Mouse (Mus musculus): Measurements from ENCODE around the gene Rab35. TPM values are rescaled to one million over a fixed set of nuclear protein-coding genes. Genes with fewer than 3 reads are reported as not detected.

Rab35 gene
- polyA plus RNA-seq, 1 experiment from 2014 or later = 17.9 TPM

GRCm38 (mm10) chr5:115695191-115695770, 63.6 kb downstream of the Rab35 start:
- 86% methylated on average over 6 of the region's 6 CpGs for WGBS

DNA sequence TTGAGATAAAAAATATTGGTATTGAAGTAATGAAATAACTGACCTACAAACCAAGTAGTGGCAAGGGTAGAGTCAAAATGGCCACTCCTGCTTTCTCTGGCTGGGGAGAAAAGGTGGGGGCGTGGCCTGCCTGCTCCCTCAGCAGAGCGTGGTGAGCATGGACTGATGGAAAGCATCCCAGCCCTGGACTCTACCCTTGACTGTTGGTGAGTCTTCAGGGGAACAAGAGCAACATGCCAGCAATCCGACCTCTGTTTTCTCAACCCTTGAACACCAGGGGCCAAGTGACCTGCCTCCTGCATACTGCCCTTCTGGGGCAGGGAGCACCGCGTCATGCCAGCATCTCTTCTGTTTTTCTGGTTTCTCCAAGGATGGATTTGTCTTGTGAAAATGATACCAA, 65.1 kb downstream of the Rab35 start:
- Histone ChIP-seq H3K36me3 (ENCODE audit: control insufficient read depth, insufficient read depth, low read length) (no peaks in the 10 kb centered on the region), H3K4me2 (ENCODE audit: low read depth, severe bottlenecking) (no peak overlapping the region), H3K4me3 (ENCODE audit: low read depth, low read length) (no peak overlapping the region), H3K27me3 (ENCODE audit: control insufficient read depth, insufficient read depth, low read length) (no peaks in the 10 kb centered on the region), H3K9ac (ENCODE audit: low read length) (no peak overlapping the region), H3K27ac (replicated peaks; ENCODE audit: low read depth, low read length) (no peak overlapping the region), H3K9me3 (ENCODE audit: control insufficient read depth, low read length) (no peaks in the 10 kb centered on the region), H3K4me1 (ENCODE audit: control insufficient read depth, insufficient read depth, low read length) (0 out of 2 replicates have a peak, but pooled peaks cover 2% of the 10 kb centered on the region)
- 79% methylated on average over 5 of the region's 5 CpGs for WGBS
- ATAC-seq (ENCODE audit: insufficient number of reproducible peaks, low FRiP score, low TSS enrichment, low read depth) (no peak), DNase-seq (ENCODE audit: low spot score) (no peak)

More at GRCm38 (mm10) chr5:115695191-115695770, 63.6 kb downstream of the Rab35 start:
- no peak overlapping the region for H3K4me2 ChIP-seq (ENCODE audit: low read depth, severe bottlenecking)
- no peak overlapping the region for H3K4me3 ChIP-seq (ENCODE audit: low read depth, low read length)
- ATAC-seq (ENCODE audit: insufficient number of reproducible peaks, low FRiP score, low TSS enrichment, low read depth) = no peak
- no peaks in the 10 kb centered on the region for H3K9me3 ChIP-seq (ENCODE audit: control insufficient read depth, low read length)
- no peak for DNase-seq (ENCODE audit: low spot score)
- no peak overlapping the region for H3K27ac ChIP-seq (replicated peaks; ENCODE audit: low read depth, low read length)
- no peaks in the 10 kb centered on the region for H3K36me3 ChIP-seq (ENCODE audit: control insufficient read depth, insufficient read depth, low read length)
- H3K9ac ChIP-seq (ENCODE audit: low read length) = no peak overlapping the region
- H3K27me3 ChIP-seq (ENCODE audit: control insufficient read depth, insufficient read depth, low read length) = no peaks in the 10 kb centered on the region
- H3K4me1 ChIP-seq (ENCODE audit: control insufficient read depth, insufficient read depth, low read length) = 0 out of 2 replicates have a peak, but pooled peaks cover 2% of the 10 kb centered on the region

Small RNAs within 50 kb of the gene (microRNA-seq; reads per million reads assigned to microRNA genes)
- not detected for gene Mir7030

Other genes with a start within 250 kb of the Rab35 start
- 45.9 and 48.3 TPM in 2 replicates for gene Msi1, start 202.3 kb upstream of the Rab35 start, polyA plus RNA-seq (2014; fragmentation: Nextera tagmentation; extraction: Ambion mirVana)
- not detected in 2 replicates for gene Pla2g1b, start 165.6 kb upstream of the Rab35 start, polyA plus RNA-seq (2014; fragmentation: Nextera tagmentation; extraction: Ambion mirVana)
- 19.2 and 19.7 TPM in 2 replicates for gene Sirt4, start 147.2 kb upstream of the Rab35 start, polyA plus RNA-seq (2014; fragmentation: Nextera tagmentation; extraction: Ambion mirVana)
- 13.5 and 17.7 TPM in 2 replicates for gene Pxn, start 125.2 kb upstream of the Rab35 start, polyA plus RNA-seq (2014; fragmentation: Nextera tagmentation; extraction: Ambion mirVana)
- 1,447 and 1,526 TPM in 2 replicates for gene Rplp0, start 72.4 kb upstream of the Rab35 start, polyA plus RNA-seq (2014; fragmentation: Nextera tagmentation; extraction: Ambion mirVana)
- gene Gcn1l1, start 66.7 kb upstream of the Rab35 start, polyA plus RNA-seq (2014; fragmentation: Nextera tagmentation; extraction: Ambion mirVana) = 39.6 and 44.5 TPM in 2 replicates
- 6.9 TPM in 2 replicates for gene Bicdl1, start 99.7 kb downstream of the Rab35 start, polyA plus RNA-seq (2014; fragmentation: Nextera tagmentation; extraction: Ambion mirVana)
- 30.7 and 33.6 TPM in 2 replicates for gene Cit, start 213.4 kb downstream of the Rab35 start, polyA plus RNA-seq (2014; fragmentation: Nextera tagmentation; extraction: Ambion mirVana)

All from limb, embryonic 11.5 days (tissue).